Mouse (Mus musculus) small intestine, adult 2 months (tissue): ENCODE measurements around the gene Dennd1a. TPM values are rescaled to one million over a fixed set of nuclear protein-coding genes. Genes with fewer than 3 reads are reported as not detected.

Experiments
- H3K27ac ChIP-seq: fragments of 200-500 bp; 2 replicates; pipeline ENCODE4 v1.5.1; 2012; ENCODE audit warnings: low read depth, low read length, control low read depth, inconsistent platforms; ENCODE audit not compliant: insufficient read depth
- H3K27me3 ChIP-seq: fragments of 200-500 bp; 2 replicates; pipeline ENCODE4 v1.6.1; 2012; ENCODE audit warnings: mild to moderate bottlenecking, moderate library complexity, low read length, inconsistent platforms; ENCODE audit not compliant: control insufficient read depth, insufficient read depth
- H3K36me3 ChIP-seq: fragments of 200-500 bp; 2 replicates; pipeline ENCODE4 v1.6.1; 2012; ENCODE audit warnings: mild to moderate bottlenecking, low read length, control low read depth, inconsistent platforms; ENCODE audit not compliant: control insufficient read depth, insufficient read depth
- H3K4me1 ChIP-seq: fragments of 200-500 bp; 2 replicates; pipeline ENCODE4 v1.6.1; 2012; ENCODE audit warnings: low read length, inconsistent platforms, mixed read lengths; ENCODE audit not compliant: control insufficient read depth, insufficient read depth, insufficient read length
- H3K4me3 ChIP-seq: fragments of 200-500 bp; 2 replicates; pipeline ENCODE4 v1.5.1; 2012; ENCODE audit warnings: low read depth, mild to moderate bottlenecking, control low read depth, inconsistent platforms, low read length, moderate library complexity
- CTCF ChIP-seq: fragments of 200-500 bp; IDR thresholded peaks from 2 replicates; pipeline ENCODE4 v1.5.1; 2012; ENCODE audit warnings: low read depth, mild to moderate bottlenecking, control low read depth, inconsistent platforms, low read length, moderate library complexity, mixed read lengths; ENCODE audit not compliant: insufficient replicate concordance, insufficient read length; ENCODE audit errors: extremely low read depth
- POLR2A ChIP-seq: fragments of 200-500 bp; IDR thresholded peaks from 2 replicates; pipeline ENCODE4 v1.6.1; 2012; ENCODE audit warnings: low read depth, mild to moderate bottlenecking, control low read depth, inconsistent platforms, low read length, moderate library complexity
- WGBS: fragments of 180-500 bp; shearing (Covaris S2); methylation state at CpG from one replicate; pipeline ENCODE4 v1.1.7; 2018; 5-methylcytosine and 5-hydroxymethylcytosine counted together
- polyA plus RNA-seq: library from polyadenylated mRNA; depleted of rRNA; stranded (reverse); fragments of >200 nt; gene quantifications from 2 replicates; pipeline ENCODE4 v1.2.3, GENCODE M21; 2012

Dennd1a gene
- polyA plus RNA-seq, 1 experiment: 8.2 TPM

- Histone ChIP-seq H3K27me3 (no peaks in the 10 kb centered on the region), H3K36me3 (no peaks in the 10 kb centered on the region), H3K27ac (no peak overlapping the region), H3K4me1 (no peaks in the 10 kb centered on the region), H3K4me3 (no peak overlapping the region)
- no peak for TF ChIP-seq CTCF
- no peak for TF ChIP-seq POLR2A
- WGBS: 91% methylated on average over 3 of the region's 3 CpGs
These were observed 289.2 kb downstream of the Dennd1a start for GRCm38 (mm10) chr2:37997966-37998365.

GRCm38 (mm10) chr2:37989091-37989490 is 298.1 kb downstream of the Dennd1a start:
- 90% methylated on average over 3 of the region's 3 CpGs for WGBS
- H3K36me3 ChIP-seq: no peaks in the 10 kb centered on the region
- H3K4me1 ChIP-seq: no peaks in the 10 kb centered on the region
- H3K27me3 ChIP-seq: no peaks in the 10 kb centered on the region
- TF ChIP-seq POLR2A: no peak
- TF ChIP-seq CTCF: no peak
- no peak overlapping the region for H3K27ac ChIP-seq
- H3K4me3 ChIP-seq: no peak overlapping the region

- Histone ChIP-seq H3K27me3 (no peaks in the 10 kb centered on the region), H3K36me3 (no peaks in the 10 kb centered on the region), H3K27ac (no peak overlapping the region), H3K4me1 (no peaks in the 10 kb centered on the region), H3K4me3 (no peak overlapping the region)
- TF ChIP-seq POLR2A (no peak), CTCF (no peak)
- 80% methylated on average over 1 of the region's 1 CpGs for WGBS
These were observed 298.9 kb downstream of the Dennd1a start for GRCm38 (mm10) chr2:37988301-37988700.

GRCm38 (mm10) chr2:37985690-37986222 is 301.4 kb downstream of the Dennd1a start:
- Histone ChIP-seq H3K4me1 (no peaks in the 10 kb centered on the region), H3K27ac (no peak overlapping the region), H3K27me3 (no peaks in the 10 kb centered on the region), H3K4me3 (no peak overlapping the region), H3K36me3 (0 out of 2 replicates have a peak, but pooled peaks cover 1% of the 10 kb centered on the region)
- TF ChIP-seq POLR2A (no peak), CTCF (no peak)
- WGBS: 82% methylated on average over 5 of the region's 5 CpGs

- Histone ChIP-seq H3K27ac (no peak overlapping the region), H3K27me3 (no peaks in the 10 kb centered on the region), H3K36me3 (0 out of 2 replicates have a peak, but pooled peaks cover 1% of the 10 kb centered on the region), H3K4me3 (no peak overlapping the region), H3K4me1 (no peaks in the 10 kb centered on the region)
- TF ChIP-seq POLR2A: no peak
- no peak for TF ChIP-seq CTCF
- WGBS: 100% methylated on average over 1 of the region's 1 CpGs
These were observed 304.5 kb downstream of the Dennd1a start for GRCm38 (mm10) chr2:37982714-37983113.

- 0 out of 2 replicates have a peak, but pooled peaks cover 1% of the 10 kb centered on the region for H3K36me3 ChIP-seq
- TF ChIP-seq CTCF (no peak), POLR2A (no peak)
- H3K27ac ChIP-seq: no peak overlapping the region
- 50% methylated on average over 15 of the region's 15 CpGs for WGBS
- no peak overlapping the region for H3K4me3 ChIP-seq
- no peaks in the 10 kb centered on the region for H3K4me1 ChIP-seq
- H3K27me3 ChIP-seq: no peaks in the 10 kb centered on the region
These were observed 305.4 kb downstream of the Dennd1a start for GRCm38 (mm10) chr2:37981562-37982403.

- Histone ChIP-seq H3K4me3 (no peak overlapping the region), H3K36me3 (no peaks in the 10 kb centered on the region), H3K27ac (no peak overlapping the region), H3K27me3 (no peaks in the 10 kb centered on the region), H3K4me1 (no peaks in the 10 kb centered on the region)
- 93% methylated on average over 3 of the region's 3 CpGs for WGBS
- TF ChIP-seq CTCF (no peak), POLR2A (no peak)
These were observed 313.0 kb downstream of the Dennd1a start for GRCm38 (mm10) chr2:37974201-37974600.
